Mouse (Mus musculus): ENCODE measurements around the gene Jarid2.
A peak's percentile ranks its signal among the peaks of the same experiment; 100 is the strongest.

Gene Jarid2

GRCm38 (mm10) chr13:44775396-44775795 is 46.1 kb downstream of the Jarid2 start:
- no peak for DNase-seq (ENCODE audit: low read depth, low spot score)

DNA sequence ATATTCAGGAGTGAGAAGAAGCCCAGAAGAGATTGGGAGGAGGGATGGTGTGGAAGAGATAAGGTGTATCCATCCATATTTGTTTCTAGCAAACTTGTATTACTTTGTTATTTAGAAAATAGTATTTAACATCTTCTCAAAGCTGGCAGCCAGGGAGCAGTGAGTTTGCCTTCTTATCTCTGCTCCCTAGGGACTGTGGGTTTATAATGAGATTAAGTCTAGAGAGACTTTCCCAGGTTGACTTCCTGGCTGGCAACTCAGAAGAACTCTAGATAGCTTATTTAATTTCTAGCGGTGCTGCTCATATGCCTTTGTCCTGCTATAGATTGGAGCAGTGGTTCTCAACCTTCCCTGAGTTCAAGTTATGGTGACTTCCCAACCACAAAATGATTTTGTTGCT is 51.2 kb downstream of the Jarid2 start:
- no peak for DNase-seq (ENCODE audit: low read depth, low spot score)

DNA sequence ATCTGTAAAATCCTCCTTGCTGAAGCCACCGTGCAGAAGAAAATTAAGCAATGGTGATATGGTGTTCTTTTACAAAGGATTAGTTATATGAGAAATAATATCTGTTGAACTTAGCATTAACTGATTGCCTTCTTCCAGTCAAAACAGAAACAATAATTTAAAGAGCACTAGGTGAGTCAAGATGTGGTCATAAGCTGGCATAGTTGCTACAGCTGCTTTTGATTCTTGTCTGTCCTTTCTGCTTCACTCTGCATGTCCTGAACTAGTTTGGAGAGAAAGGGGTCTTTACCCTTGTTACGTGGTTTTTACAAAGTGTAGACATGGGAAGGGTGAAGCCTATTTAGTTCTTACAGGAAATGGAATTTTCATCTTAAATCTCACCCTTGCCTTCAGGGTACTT is 51.9 kb downstream of the Jarid2 start:
- no peak for DNase-seq (ENCODE audit: low read depth, low spot score)

GRCm38 (mm10) chr13:44784551-44784950 is 55.3 kb downstream of the Jarid2 start:
- DNase-seq (ENCODE audit: low read depth, low spot score): peak; percentile 47

DNA sequence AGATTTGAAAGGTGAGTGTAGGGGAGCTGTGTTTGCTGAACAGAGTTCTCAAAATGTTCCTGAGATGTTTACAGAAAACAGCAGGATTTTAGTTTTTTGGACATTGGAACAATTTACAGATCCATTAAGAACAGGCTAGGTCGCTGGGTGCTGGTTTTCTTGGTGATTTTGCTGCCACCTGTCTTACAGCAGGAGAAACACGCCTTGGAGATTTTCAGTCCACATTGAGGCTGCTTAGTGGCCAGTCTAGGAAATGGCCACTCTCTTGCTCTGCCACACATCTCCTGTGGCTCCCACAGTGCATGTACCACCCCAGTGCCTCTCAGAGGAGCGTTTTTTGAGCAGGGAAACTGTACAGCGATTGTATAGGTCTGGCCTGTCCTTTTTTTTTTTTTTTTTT is 57.0 kb downstream of the Jarid2 start:
- DNase-seq (ENCODE audit: low read depth, low spot score): peak; percentile 59

GRCm38 (mm10) chr13:44788352-44789125 is 59.3 kb downstream of the Jarid2 start:
- DNase-seq (ENCODE audit: low read depth, low spot score): no peak

DNA sequence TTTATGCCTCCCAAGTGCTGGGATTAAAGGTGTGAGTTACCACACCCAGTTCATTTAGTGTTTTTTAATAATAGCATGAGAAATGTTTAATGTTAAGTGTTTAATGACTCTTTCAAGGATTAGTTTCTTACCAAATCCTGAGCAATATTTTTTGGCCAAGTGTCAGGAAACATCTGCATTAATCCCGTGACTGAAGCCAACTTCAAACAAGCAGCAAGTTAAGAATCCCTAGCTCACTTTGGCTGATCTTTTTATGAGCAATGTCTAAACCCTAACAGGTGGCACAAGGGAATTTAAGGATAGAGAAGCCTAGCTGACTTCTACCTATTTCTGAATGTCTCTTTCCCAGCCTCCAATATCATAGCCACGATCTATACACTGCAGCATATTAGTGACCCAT is 60.7 kb downstream of the Jarid2 start:
- DNase-seq (ENCODE audit: low read depth, low spot score): no peak

DNA sequence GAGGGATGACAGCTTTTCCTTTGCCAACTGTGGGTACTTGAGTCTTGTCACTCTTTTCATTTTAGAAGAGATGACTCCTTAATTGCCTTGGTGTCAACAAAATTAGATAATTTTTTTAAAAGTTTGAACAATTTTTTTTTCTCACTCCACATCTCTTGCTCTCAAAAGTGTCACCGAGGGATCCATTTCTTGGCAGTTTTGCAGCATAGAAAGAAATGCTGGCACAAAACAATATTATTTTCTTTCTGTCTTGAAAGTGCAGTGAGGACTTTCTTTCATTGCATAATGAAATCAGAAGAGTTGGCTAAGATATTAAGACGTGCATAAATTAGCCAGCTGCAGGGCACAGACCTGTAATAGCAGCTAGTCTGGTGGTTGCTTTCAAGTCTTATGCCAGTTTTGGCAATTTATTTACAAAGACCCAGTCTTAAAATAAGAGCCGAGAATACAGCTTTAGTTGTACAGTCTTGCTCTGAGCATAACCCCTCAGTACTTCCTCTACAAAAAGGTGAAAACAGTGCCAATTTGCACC is 63.2 kb downstream of the Jarid2 start:
- DNase-seq (ENCODE audit: low read depth, low spot score): no peak

GRCm38 (mm10) chr13:44795891-44796290 is 66.6 kb downstream of the Jarid2 start:
- DNase-seq (ENCODE audit: low read depth, low spot score): no peak

GRCm38 (mm10) chr13:44796775-44797174 is 67.5 kb downstream of the Jarid2 start:
- no peak for DNase-seq (ENCODE audit: low read depth, low spot score)

DNA sequence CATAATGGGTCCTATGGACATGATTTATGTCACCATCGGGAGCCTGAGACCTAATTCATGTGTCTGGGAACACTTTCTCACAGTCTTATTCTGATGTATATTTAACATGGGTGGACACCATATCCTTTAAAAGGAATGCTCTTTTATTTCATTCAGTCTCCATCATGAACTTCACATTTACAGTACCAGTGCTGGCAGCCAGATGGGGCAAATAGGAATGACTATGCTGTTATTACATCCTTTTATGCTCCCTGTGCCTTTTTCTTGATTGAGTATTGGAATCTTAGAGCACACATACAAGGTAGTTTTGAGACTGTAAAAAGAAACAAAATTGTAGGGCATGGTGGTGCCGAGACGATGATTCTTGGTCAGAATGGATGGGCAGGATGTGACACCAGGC is 69.0 kb downstream of the Jarid2 start:
- no peak for DNase-seq (ENCODE audit: low read depth, low spot score)

GRCm38 (mm10) chr13:44799166-44799565 is 69.9 kb downstream of the Jarid2 start:
- DNase-seq (ENCODE audit: low read depth, low spot score): no peak

DNA sequence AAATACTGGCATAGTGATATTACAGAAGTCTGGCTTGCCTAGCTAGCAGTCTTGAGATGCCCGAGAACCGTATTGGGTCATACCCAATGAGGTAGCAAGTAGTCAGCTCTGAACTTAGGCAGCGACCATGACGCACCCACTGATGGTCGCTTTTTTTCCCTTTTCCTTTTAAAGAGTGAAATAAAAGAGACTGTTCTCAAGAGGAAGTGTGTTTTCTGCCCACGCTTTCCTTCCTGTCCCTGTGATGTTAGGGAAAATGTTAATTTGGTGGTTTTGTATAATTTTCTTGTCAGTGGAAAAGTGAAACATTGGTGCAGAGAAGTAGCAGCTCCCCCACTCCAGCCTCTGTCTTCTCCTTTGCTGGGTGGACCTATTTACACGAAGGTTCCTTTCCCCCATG is 70.8 kb downstream of the Jarid2 start:
- DNase-seq (ENCODE audit: low read depth, low spot score): no peak

GRCm38 (mm10) chr13:44804876-44805275 is 75.6 kb downstream of the Jarid2 start:
- peak; percentile 72 for DNase-seq (ENCODE audit: low read depth, low spot score)

DNA sequence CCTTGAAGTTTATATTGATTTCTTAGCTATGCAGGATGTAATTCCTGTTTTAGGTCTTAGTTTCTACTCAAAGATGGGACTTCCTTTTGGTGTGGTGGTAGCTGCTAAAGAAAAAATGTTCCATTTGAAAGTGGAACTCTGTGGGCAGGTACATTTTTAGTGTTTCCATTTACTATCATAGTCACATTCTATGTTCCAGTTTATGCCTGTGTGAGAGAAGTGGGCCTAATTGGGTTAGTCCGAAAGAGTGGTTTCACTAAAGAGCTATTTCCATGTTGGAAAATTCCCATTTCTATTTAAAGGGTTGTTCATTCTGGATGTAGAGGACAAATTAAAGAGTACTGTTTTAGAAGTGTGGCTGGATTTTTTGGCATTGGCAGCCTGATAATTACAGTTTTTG is 79.0 kb downstream of the Jarid2 start:
- DNase-seq (ENCODE audit: low read depth, low spot score): no peak

GRCm38 (mm10) chr13:44811021-44811420 is 81.7 kb downstream of the Jarid2 start:
- DNase-seq (ENCODE audit: low read depth, low spot score): no peak

- no peak for DNase-seq (ENCODE audit: low read depth, low spot score)
Observed at GRCm38 (mm10) chr13:44811601-44812000, 82.3 kb downstream of the Jarid2 start.

- peak; percentile 86 for DNase-seq (ENCODE audit: low read depth, low spot score)
Observed at GRCm38 (mm10) chr13:44812381-44812780, 83.1 kb downstream of the Jarid2 start.

- DNase-seq (ENCODE audit: low read depth, low spot score): no peak
Observed at GRCm38 (mm10) chr13:44819400-44819799, 90.1 kb downstream of the Jarid2 start.

DNA sequence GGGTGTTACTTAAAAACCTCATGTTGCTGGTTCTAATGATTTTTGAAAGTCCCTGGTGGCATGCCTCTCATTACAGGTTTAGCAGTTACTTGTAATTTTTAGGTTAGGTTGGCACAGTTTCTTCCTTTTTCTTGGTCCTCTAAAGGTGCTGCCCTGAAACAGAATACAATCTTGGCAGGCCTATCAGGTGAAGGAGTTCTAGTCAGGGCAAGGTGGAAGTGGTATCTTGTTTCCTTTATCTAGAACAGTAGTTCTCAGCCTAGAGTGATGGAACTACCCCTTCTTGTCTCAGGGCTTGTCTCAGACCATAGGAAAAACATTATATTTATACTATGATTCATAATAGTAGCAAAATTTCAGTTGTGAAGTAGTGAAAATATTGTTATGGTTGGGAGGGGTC is 93.3 kb downstream of the Jarid2 start:
- no peak for DNase-seq (ENCODE audit: low read depth, low spot score)

GRCm38 (mm10) chr13:44828903-44829302 is 99.6 kb downstream of the Jarid2 start:
- no peak for DNase-seq (ENCODE audit: low read depth, low spot score)

- no peak for DNase-seq (ENCODE audit: low read depth, low spot score)
Observed at GRCm38 (mm10) chr13:44832104-44832503, 102.8 kb downstream of the Jarid2 start.

- no peak for DNase-seq (ENCODE audit: low read depth, low spot score)
Observed at GRCm38 (mm10) chr13:44832866-44833265, 103.6 kb downstream of the Jarid2 start.

DNA sequence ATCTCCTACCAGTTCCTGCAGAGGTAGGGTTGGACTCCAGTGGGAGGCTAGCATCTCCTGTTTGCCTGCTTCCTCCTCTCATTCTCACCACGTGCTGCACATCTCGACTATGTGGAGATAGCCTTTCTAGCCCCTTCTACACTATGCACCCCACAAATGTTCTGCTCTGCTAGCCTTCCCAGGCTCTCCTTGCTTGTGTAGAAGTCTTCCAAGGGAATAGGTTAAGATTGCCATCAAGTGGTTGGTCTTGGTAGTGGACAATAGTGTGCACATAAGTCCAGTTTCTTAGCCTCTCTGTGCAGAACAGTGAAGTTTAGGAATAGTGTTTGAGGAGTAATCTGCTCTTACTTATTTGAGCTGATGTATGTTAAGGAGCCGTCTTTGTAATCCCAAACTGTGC is 104.1 kb downstream of the Jarid2 start:
- DNase-seq (ENCODE audit: low read depth, low spot score): peak; percentile 58
